Mouse (Mus musculus): ENCODE measurements at regions not wholly inside any gene's neighbourhood (a gene's known extent, or its start where the extent isn't known, plus 50 kb on each side); places are given as distances from the start of the nearest gene placed in this dataset.

DNA sequence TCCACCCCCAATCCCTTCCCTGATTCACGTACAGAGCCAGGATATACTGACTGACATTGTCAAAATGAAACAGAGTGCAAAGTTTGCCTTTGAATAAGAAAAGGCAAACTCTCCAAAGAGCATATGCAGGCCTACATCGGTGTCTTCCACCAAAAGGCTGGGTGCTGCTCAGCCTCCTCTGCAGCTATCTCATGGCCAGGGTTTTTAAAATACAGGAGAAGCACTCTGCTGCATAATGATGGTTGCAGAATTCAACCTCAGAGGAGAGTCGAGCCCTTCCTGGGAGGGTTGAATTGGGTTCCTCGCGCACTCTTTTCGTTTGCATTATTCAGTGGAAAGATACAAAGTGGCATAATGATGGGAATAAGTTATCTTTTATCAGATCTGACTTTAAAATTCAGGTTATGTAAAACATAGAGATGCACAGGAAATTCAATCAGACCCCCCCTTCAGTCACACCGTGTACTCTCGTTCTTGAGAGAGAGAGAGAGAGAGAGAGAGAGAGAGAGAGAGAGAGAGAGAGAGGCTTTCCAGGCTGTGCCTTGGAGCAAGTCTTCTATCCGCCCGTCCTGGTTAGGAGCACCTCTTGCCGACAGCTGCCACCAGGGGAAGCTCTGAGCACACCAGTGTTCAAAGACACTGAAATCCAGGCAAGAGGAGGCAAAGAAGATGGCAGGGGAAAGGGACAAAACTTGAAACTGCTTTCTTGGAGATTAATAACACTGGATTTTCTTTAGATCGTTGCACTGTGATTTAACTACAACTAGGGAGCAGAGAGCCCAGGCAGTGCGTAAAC, 196.0 kb downstream of the Tmem182 start:
- no peaks in the 10 kb centered on the region for H3K4me1 ChIP-seq

DNA sequence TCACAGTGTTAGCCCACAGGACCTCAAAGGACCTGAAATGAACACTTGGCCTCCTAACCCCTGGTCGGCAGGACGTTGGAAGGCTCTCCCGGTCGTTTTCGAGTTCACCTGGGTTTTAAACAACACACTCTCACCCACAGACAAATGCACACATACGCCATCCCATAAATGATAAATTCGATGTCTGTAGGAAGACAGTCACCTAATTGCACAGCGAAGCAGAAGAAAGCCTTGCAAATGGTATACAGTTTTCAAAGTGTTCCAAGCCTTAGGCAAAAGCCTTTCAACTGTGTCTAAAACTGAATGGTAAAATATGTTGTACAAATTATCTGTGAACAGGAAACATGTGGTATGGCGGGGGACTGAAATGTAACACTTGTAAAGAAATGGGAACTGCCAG, 196.6 kb downstream of the Tmem182 start:
- Histone ChIP-seq H3K9me3 (replicated peaks) (no peaks in the 10 kb centered on the region), H3K4me1 (no peaks in the 10 kb centered on the region), H3K36me3 (no peaks in the 10 kb centered on the region), H3K27me3 (no peaks in the 10 kb centered on the region), H3K27ac (no peak overlapping the region), H3K4me2 (replicated peaks) (no peak overlapping the region), H3K4me3 (no peak overlapping the region), H3K9ac (no peak overlapping the region)
- ATAC-seq (ENCODE audit: low FRiP score) = no peak
- 59% methylated on average over 9 of the region's 9 CpGs for WGBS

More for the DNA sequence above, 196.0 kb downstream of the Tmem182 start:
- WGBS = 46% methylated on average over 13 of the region's 13 CpGs
- H3K27ac ChIP-seq = no peak overlapping the region
- H3K4me3 ChIP-seq = no peak overlapping the region
- H3K27me3 ChIP-seq = no peaks in the 10 kb centered on the region
- no peak overlapping the region for H3K4me2 ChIP-seq (replicated peaks)
- peak; percentile 72 for ATAC-seq (ENCODE audit: low FRiP score)
- H3K36me3 ChIP-seq = no peaks in the 10 kb centered on the region
- no peaks in the 10 kb centered on the region for H3K9me3 ChIP-seq (replicated peaks)
- H3K9ac ChIP-seq = no peak overlapping the region

DNA sequence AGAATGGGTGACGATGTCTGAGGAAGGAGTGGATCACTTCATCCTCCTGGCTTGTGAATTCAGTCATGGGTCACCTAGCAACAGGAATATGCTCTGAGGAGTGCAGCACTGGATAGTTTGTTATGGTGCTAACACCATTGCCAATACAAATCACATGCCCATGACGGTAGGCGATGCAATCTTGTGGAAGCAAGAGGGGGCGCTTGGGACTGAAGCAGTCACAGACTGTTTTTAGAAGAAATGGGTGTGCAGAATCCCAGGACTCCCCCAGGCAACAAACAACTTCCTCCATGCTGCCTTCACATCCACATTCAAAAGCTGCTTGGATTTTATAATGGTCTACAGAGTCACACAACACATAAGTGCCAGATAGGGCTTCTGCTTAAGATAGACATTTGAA, 221.5 kb downstream of the Tmem182 start:
- Histone ChIP-seq H3K9ac (no peak overlapping the region), H3K4me2 (replicated peaks) (no peak overlapping the region), H3K27me3 (no peaks in the 10 kb centered on the region), H3K36me3 (no peaks in the 10 kb centered on the region), H3K27ac (no peak overlapping the region), H3K4me3 (no peak overlapping the region), H3K4me1 (0 out of 2 replicates have a peak, but pooled peaks cover 9% of the 10 kb centered on the region), H3K9me3 (replicated peaks) (no peaks in the 10 kb centered on the region)
- WGBS = 83% methylated on average over 4 of the region's 4 CpGs
- ATAC-seq (ENCODE audit: low FRiP score) = no peak

DNA sequence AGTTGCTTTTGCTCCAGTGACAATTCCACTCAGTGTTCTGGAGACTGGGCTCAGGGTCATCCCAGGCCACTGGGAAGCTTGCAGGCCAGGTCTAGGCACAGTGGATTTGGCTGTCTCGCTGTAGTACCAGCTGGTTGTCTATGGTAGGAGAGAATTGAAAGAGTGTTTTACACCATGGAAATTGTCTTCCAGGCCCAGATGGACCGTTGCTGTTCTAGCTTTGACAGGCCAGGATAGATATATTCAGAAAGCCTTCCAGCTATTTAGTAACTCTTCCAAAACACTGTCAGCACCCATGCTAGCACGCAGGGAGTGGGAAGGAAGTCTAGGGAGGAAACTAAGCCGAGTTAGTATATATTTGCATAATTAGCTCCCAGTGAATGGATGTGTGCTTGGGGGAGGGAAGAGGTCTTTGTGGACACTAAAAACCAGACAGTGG, 222.2 kb downstream of the Tmem182 start:
- Histone ChIP-seq H3K4me2 (replicated peaks) (no peak overlapping the region), H3K4me1 (0 out of 2 replicates have a peak, but pooled peaks cover 9% of the 10 kb centered on the region), H3K27ac (no peak overlapping the region), H3K4me3 (no peak overlapping the region), H3K9me3 (replicated peaks) (no peaks in the 10 kb centered on the region), H3K27me3 (no peaks in the 10 kb centered on the region), H3K9ac (no peak overlapping the region), H3K36me3 (no peaks in the 10 kb centered on the region)
- WGBS = 41% methylated on average over 4 of the region's 4 CpGs
- peak; percentile 72 for ATAC-seq (ENCODE audit: low FRiP score)

DNA sequence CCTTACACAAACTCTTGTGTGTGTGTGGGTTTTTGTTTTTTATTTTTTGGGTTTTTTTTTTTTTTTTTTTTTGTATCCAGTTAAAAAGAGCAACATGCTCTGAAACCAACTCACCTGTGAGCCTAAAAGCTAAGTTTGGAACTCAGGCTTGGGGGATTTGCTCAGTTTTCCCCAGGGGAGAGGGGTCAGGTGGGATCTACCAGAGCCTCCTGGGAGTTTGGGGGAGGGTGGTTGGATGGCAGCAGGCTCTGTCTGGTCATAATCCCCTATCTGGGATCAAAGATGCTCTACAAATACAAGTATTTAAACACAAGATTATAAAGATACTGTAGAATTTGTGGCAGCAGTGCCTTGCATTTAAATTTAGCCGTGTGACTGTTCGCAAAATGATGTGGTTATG, 222.6 kb downstream of the Tmem182 start:
- Histone ChIP-seq H3K9me3 (replicated peaks) (no peaks in the 10 kb centered on the region), H3K9ac (no peak overlapping the region), H3K4me2 (replicated peaks) (no peak overlapping the region), H3K4me3 (no peak overlapping the region), H3K4me1 (0 out of 2 replicates have a peak, but pooled peaks cover 9% of the 10 kb centered on the region), H3K27ac (no peak overlapping the region), H3K36me3 (no peaks in the 10 kb centered on the region), H3K27me3 (no peaks in the 10 kb centered on the region)
- 92% methylated on average over 2 of the region's 2 CpGs for WGBS
- ATAC-seq (ENCODE audit: low FRiP score) = no peak

DNA sequence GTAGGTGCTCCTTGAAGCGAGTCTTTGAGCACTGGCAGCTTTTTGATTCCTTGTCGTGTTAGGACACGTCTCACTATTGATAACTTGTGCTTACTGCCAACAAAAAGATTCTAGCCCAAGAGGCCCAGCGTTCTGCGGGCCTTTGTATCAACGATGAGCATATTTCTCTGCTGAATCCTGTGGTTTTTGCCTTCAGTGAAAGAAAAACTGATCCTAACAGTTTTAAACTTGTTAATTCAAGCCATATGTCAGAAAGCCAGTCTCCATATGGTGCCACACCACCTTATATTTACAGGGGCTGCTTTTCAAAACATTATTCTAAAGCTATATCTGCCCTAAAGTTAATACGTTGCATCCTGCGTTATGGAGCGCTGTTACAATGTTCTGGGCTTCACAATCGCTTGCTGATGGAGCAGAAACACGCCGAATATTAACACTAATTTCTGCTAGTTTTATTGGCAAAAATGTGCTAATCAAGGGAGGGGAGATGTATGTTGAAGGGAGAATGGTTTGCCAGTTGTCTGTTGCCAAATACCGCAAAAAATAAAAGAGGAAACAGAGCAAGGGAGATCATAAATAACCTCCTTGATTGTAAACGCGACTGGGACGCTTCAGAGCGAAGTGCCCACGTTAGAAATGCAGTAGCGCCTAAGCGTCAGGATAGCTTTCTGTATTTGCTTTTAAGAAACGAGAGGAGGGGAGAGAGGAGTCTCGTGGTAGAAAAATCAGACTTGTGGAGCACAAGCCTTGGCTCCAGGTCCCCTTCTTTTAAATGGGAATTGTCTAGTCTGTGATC, 229.9 kb downstream of the Tmem182 start:
- Histone ChIP-seq H3K9me3 (replicated peaks) (no peaks in the 10 kb centered on the region), H3K4me3 (no peak overlapping the region), H3K27ac (no peak overlapping the region), H3K4me1 (no peaks in the 10 kb centered on the region), H3K27me3 (no peaks in the 10 kb centered on the region), H3K4me2 (replicated peaks) (no peak overlapping the region), H3K9ac (no peak overlapping the region), H3K36me3 (no peaks in the 10 kb centered on the region)
- 71% methylated on average over 22 of the region's 22 CpGs for WGBS
- no peak for ATAC-seq (ENCODE audit: low FRiP score)

DNA sequence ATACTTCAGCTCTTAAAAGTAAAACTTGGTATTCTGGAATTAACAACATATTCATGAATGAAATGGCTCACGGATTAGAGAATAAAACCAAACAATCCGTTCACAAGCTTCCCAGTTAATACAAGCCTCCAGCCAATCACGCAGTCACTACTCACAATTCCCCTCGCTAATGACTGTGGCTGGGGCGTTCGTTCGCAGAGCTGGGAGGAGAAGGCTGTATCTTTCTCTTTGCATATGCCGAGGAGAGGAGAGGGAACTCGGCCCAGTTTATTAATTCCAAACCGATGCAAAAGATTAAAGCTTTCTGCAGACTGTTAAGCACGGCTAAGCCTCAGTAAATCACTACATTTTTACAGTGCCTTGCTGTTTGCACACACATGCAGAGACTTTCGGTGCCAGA, 231.5 kb downstream of the Tmem182 start:
- Histone ChIP-seq H3K9me3 (replicated peaks) (no peaks in the 10 kb centered on the region), H3K36me3 (no peaks in the 10 kb centered on the region), H3K27me3 (no peaks in the 10 kb centered on the region), H3K27ac (no peak overlapping the region), H3K9ac (no peak overlapping the region), H3K4me3 (no peak overlapping the region), H3K4me2 (replicated peaks) (no peak overlapping the region), H3K4me1 (no peaks in the 10 kb centered on the region)
- no peak for ATAC-seq (ENCODE audit: low FRiP score)
- 82% methylated on average over 12 of the region's 12 CpGs for WGBS

DNA sequence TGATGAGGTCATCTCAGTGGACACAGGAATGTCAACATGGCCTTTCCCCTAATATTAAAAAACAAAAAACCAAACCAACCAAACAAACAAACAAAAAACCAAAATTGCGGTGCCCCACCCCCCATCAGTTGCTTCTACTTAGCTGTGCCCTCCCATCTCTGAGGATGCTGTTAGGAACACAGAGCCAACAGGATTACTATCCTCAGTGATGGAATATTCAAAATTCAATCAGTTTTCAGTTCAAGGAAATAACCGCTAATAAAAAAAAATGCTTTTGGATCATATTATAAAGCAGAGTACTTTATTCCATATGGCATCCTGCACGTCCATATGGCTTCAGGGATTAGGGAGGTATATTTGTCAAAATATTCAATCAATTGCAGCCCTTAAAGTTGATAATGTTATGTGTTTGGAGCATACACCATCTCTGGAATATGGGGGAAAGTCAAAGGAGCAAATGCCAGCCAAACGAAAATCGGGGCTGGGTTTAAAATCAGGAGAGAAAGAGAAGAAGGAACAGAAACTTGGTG, 249.1 kb downstream of the Tmem182 start:
- no peak for ATAC-seq (ENCODE audit: low FRiP score)
- Histone ChIP-seq H3K4me3 (no peak overlapping the region), H3K9ac (no peak overlapping the region), H3K4me1 (no peaks in the 10 kb centered on the region), H3K36me3 (no peaks in the 10 kb centered on the region), H3K27ac (no peak overlapping the region), H3K9me3 (replicated peaks) (no peaks in the 10 kb centered on the region), H3K27me3 (no peaks in the 10 kb centered on the region), H3K4me2 (replicated peaks) (no peak overlapping the region)
- WGBS = 86% methylated on average over 5 of the region's 5 CpGs

DNA sequence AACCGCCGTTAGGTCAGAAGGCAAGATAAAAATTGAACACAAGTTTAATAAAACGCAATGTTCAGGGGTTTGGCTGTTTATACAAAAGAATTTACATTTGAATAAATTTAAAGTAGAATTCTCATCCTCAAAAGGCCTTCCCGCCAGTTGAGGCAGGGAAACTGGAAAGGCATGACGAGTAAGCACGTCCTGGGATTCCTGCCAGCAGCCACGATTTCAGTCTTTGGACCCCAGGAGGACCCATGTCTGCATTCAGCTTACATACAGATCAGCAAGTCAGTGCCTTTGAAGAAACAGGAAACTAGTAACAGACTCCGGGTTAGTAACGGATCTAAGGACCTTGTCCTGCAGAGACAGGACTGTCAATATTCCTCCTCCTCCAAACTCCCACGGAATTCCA, 250.4 kb downstream of the Tmem182 start:
- no peak overlapping the region for H3K27ac ChIP-seq
- no peaks in the 10 kb centered on the region for H3K4me1 ChIP-seq
- no peak for ATAC-seq (ENCODE audit: low FRiP score)
- no peaks in the 10 kb centered on the region for H3K9me3 ChIP-seq (replicated peaks)
- no peak overlapping the region for H3K4me2 ChIP-seq (replicated peaks)
- WGBS = 79% methylated on average over 10 of the region's 10 CpGs
- no peaks in the 10 kb centered on the region for H3K36me3 ChIP-seq
- no peak overlapping the region for H3K9ac ChIP-seq
- no peaks in the 10 kb centered on the region for H3K27me3 ChIP-seq
- H3K4me3 ChIP-seq = no peak overlapping the region

DNA sequence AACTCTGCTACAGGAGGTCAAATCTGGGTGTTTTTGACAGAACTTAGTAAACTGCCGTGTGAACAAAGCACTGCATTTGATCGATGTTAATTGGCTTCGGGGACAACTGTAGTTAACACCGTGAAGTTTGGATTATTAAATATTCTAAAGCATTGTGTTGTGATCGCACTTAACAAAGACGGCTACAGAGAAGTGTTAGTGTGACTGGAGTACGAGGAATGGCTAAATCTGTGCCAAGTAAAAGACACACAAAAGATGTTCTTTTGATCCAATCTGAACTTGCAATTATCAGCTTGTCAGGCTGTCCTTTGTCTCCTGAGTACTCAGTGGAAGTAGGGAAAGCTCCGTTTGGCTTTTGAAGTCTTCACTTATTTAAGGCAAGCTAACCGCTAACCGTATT, 259.7 kb downstream of the Tmem182 start:
- Histone ChIP-seq H3K4me3 (no peak overlapping the region), H3K4me1 (no peaks in the 10 kb centered on the region), H3K36me3 (no peaks in the 10 kb centered on the region), H3K4me2 (replicated peaks) (no peak overlapping the region), H3K9me3 (replicated peaks) (no peaks in the 10 kb centered on the region), H3K9ac (no peak overlapping the region), H3K27ac (no peak overlapping the region), H3K27me3 (no peaks in the 10 kb centered on the region)
- WGBS = 73% methylated on average over 10 of the region's 10 CpGs
- no peak for ATAC-seq (ENCODE audit: low FRiP score)

DNA sequence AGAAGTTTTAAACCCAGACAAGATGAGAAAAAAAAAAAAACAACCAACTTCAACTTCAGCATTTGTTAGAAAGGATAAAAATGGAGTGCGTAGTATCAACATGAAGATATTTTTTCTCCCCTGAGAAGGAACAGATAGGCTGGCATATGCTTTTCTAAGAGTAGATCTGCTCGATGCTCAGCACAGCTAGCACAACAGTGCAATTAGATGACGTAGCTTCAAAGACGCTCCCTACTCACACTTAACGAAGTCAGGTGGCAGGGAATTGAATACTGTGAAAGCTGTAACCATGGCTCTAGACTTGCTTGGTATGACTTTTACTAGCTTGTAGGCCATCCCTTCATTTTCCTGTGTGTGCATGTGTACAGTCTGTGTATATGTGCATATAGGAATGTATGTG, 299.5 kb downstream of the Tmem182 start:
- Histone ChIP-seq H3K9me3 (replicated peaks) (no peaks in the 10 kb centered on the region), H3K4me1 (no peaks in the 10 kb centered on the region), H3K36me3 (no peaks in the 10 kb centered on the region), H3K4me3 (no peak overlapping the region), H3K4me2 (replicated peaks) (no peak overlapping the region), H3K9ac (no peak overlapping the region), H3K27me3 (no peaks in the 10 kb centered on the region), H3K27ac (no peak overlapping the region)
- no peak for ATAC-seq (ENCODE audit: low FRiP score)
- WGBS = 94% methylated on average over 5 of the region's 5 CpGs

DNA sequence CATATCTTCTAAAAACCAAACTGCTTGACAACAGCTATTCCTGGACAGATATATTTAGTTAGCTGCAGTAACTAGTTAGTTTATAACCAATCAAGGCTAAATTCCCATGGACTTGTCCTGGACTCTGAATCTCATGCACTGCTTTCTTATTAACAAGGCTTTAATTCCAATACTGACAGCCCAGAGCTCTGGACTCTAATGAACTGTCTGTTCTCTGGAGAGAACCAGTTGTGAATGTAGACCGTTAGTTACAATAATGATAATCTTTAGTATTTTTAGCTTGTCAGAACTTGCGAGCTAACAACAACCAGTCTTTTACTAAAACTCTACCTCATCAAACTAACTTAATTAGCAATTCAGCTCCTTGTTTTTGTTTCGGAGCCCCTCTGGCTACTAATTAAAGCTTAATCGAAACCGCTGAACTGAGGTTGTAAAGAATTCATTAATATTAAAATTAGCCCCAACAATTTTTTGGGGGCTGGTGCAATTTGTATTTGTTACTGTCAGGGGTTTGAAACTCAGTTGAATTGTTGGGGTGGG, 316.3 kb downstream of the Tmem182 start:
- no peak overlapping the region for H3K27ac ChIP-seq
- H3K9ac ChIP-seq = no peak overlapping the region
- H3K4me3 ChIP-seq = no peak overlapping the region
- no peaks in the 10 kb centered on the region for H3K9me3 ChIP-seq (replicated peaks)
- no peaks in the 10 kb centered on the region for H3K27me3 ChIP-seq
- H3K4me1 ChIP-seq = no peaks in the 10 kb centered on the region
- 63% methylated on average over 5 of the region's 5 CpGs for WGBS
- no peak for ATAC-seq (ENCODE audit: low FRiP score)
- H3K36me3 ChIP-seq = no peaks in the 10 kb centered on the region
- H3K4me2 ChIP-seq (replicated peaks) = no peak overlapping the region

All from hindbrain, embryonic 12.5 days (tissue).